Mouse (Mus musculus): ENCODE measurements around the gene Dusp1. TPM values are rescaled to one million over a fixed set of nuclear protein-coding genes. Genes with fewer than 3 reads are reported as not detected.

Gene Dusp1
- polyA plus RNA-seq, 1 experiment from 2014 or later = 27.7 TPM

DNA sequence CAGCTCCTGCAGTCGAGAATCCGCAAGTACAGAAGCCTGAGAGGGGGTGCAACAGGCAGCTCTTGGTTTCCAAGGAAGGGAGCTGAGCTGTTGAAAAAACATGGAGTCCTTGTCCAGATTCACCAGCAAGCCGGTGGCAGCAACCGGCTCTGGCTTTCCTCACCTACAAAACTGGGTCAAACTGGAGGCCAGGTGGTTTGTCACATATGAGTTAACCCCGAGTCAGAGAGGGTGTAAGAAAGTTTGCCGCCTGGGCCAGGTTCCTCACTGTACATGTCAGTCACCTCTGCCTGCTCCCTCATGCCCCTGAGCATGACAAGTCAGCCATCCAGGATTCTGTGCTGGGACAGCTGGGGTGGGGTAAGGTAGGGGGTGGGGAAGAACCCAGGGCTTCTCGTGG lies 16.2 kb upstream of the Dusp1 start:
- Histone ChIP-seq H3K9ac (ENCODE audit: low read length) (no peak overlapping the region), H3K4me3 (ENCODE audit: low read depth, low read length) (no peak overlapping the region), H3K4me1 (replicated peaks; ENCODE audit: control insufficient read depth, insufficient read depth) (0 out of 2 replicates have a peak, but pooled peaks cover 4% of the 10 kb centered on the region), H3K9me3 (ENCODE audit: control insufficient read depth, low read length) (no peaks in the 10 kb centered on the region), H3K27ac (replicated peaks) (no peak overlapping the region; the same call in 1 of the 2 replicates), H3K4me2 (replicated peaks; ENCODE audit: low read depth) (no peak overlapping the region), H3K27me3 (ENCODE audit: control insufficient read depth, insufficient read depth, low read length) (no peaks in the 10 kb centered on the region), H3K36me3 (ENCODE audit: control insufficient read depth, insufficient read depth, low read length) (no peaks in the 10 kb centered on the region; the same call in 1 of the 2 replicates)
- DNase-seq (ENCODE audit: low spot score) (no peak), ATAC-seq (ENCODE audit: low FRiP score, low TSS enrichment) (no peak)
- 67% methylated on average over 7 of the region's 7 CpGs for WGBS
- no peak for TF ChIP-seq CTCF (IDR thresholded peaks at IDR 0.05; ENCODE audit: low read depth)

DNA sequence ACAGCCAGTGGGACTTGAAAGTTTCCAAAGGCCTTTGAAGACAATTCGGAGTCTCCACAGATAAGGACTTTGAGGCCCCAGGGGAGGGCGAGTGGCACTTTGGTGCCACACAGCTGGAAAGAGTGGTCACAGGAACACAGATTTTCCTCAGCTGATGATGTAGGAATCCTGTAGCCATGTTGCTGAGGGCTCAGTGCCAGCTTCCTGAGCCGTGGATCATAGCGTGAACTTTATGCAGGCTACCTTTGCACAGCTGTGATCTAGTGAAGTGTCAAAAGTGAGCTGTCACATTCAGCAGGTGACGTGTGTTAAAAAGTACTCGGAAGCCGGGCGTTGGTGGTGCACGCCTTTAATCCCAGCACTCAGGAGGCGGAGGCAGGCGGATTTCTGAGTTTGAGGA lies 15.4 kb upstream of the Dusp1 start:
- Histone ChIP-seq H3K4me1 (replicated peaks; ENCODE audit: control insufficient read depth, insufficient read depth) (0 out of 2 replicates have a peak, but pooled peaks cover 4% of the 10 kb centered on the region), H3K9ac (ENCODE audit: low read length) (no peak overlapping the region), H3K4me2 (replicated peaks; ENCODE audit: low read depth) (no peak overlapping the region), H3K36me3 (ENCODE audit: control insufficient read depth, insufficient read depth, low read length) (no peaks in the 10 kb centered on the region; the same call in 1 of the 2 replicates), H3K27me3 (ENCODE audit: control insufficient read depth, insufficient read depth, low read length) (no peaks in the 10 kb centered on the region), H3K4me3 (ENCODE audit: low read depth, low read length) (no peak overlapping the region), H3K9me3 (ENCODE audit: control insufficient read depth, low read length) (no peaks in the 10 kb centered on the region), H3K27ac (replicated peaks) (peak overlapping the region; percentile 35; the same call in 1 of the 2 replicates)
- no peak for TF ChIP-seq CTCF (IDR thresholded peaks at IDR 0.05; ENCODE audit: low read depth)
- TF ChIP-seq EP300 (optimal IDR thresholded peaks at IDR 0.05) = no peak
- DNase-seq (ENCODE audit: low spot score) (no peak), ATAC-seq (ENCODE audit: low FRiP score, low TSS enrichment) (peak; percentile 51; the same call in 1 of the 2 replicates)
- WGBS = 61% methylated on average over 11 of the region's 11 CpGs

DNA sequence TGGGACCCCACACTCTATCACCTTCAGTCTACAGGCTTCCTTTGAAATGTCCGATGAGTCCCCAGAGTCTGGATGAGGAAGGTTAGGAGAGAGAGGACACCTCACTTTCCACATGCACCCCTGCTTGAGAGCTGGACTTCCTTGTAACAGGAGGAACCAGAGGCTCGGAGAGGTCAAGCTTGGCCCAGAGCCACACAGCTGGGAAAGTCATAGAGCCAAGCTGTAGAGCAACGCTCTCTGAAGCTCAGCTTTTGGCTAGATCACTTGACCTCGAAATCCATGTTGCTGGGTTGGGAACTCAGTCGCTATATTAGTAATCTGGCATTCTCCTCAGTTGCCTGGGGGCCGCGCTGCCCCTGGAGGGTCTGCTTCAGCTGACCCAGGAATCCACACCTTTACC lies 14.9 kb upstream of the Dusp1 start:
- Histone ChIP-seq H3K4me2 (replicated peaks; ENCODE audit: low read depth) (no peak overlapping the region), H3K4me3 (ENCODE audit: low read depth, low read length) (no peak overlapping the region), H3K4me1 (replicated peaks; ENCODE audit: control insufficient read depth, insufficient read depth) (0 out of 2 replicates have a peak, but pooled peaks cover 4% of the 10 kb centered on the region), H3K36me3 (ENCODE audit: control insufficient read depth, insufficient read depth, low read length) (no peaks in the 10 kb centered on the region; the same call in 1 of the 2 replicates), H3K27me3 (ENCODE audit: control insufficient read depth, insufficient read depth, low read length) (no peaks in the 10 kb centered on the region), H3K9ac (ENCODE audit: low read length) (no peak overlapping the region; the same call in 1 of the 2 replicates), H3K9me3 (ENCODE audit: control insufficient read depth, low read length) (no peaks in the 10 kb centered on the region), H3K27ac (replicated peaks) (peak overlapping the region; percentile 35; the same call in 1 of the 2 replicates)
- no peak for DNase-seq (ENCODE audit: low spot score)
- 0 out of 2 replicates have a peak, but pooled peaks have one; percentile 11 for ATAC-seq (ENCODE audit: low FRiP score, low TSS enrichment)
- WGBS = 55% methylated on average over 7 of the region's 7 CpGs
- TF ChIP-seq CTCF (IDR thresholded peaks at IDR 0.05; ENCODE audit: low read depth) (no peak), EP300 (optimal IDR thresholded peaks at IDR 0.05) (no peak)

GRCm38 (mm10) chr17:26575786-26576690 lies 14.1 kb upstream of the Dusp1 start:
- 0 out of 2 replicates have a peak, but pooled peaks have one; percentile 19 for ATAC-seq (ENCODE audit: low FRiP score, low TSS enrichment)

GRCm38 (mm10) chr17:26574701-26575100 lies 12.8 kb upstream of the Dusp1 start:
- no peak overlapping the region for H3K4me2 ChIP-seq (replicated peaks; ENCODE audit: low read depth)
- H3K27ac ChIP-seq (replicated peaks) = no peak overlapping the region
- H3K4me1 ChIP-seq (replicated peaks; ENCODE audit: control insufficient read depth, insufficient read depth) = 0 out of 2 replicates have a peak, but pooled peaks cover 4% of the 10 kb centered on the region
- H3K36me3 ChIP-seq (ENCODE audit: control insufficient read depth, insufficient read depth, low read length) = no peaks in the 10 kb centered on the region; the same call in 1 of the 2 replicates
- no peaks in the 10 kb centered on the region for H3K9me3 ChIP-seq (ENCODE audit: control insufficient read depth, low read length)
- H3K27me3 ChIP-seq (ENCODE audit: control insufficient read depth, insufficient read depth, low read length) = no peaks in the 10 kb centered on the region
- no peak overlapping the region for H3K4me3 ChIP-seq (ENCODE audit: low read depth, low read length)
- TF ChIP-seq CTCF (IDR thresholded peaks at IDR 0.05; ENCODE audit: low read depth) (no peak), EP300 (optimal IDR thresholded peaks at IDR 0.05) (no peak)
- DNase-seq (ENCODE audit: low spot score) (no peak), ATAC-seq (ENCODE audit: low FRiP score, low TSS enrichment) (no peak)
- WGBS = 80% methylated on average over 5 of the region's 5 CpGs
- H3K9ac ChIP-seq (ENCODE audit: low read length) = no peak overlapping the region

More at GRCm38 (mm10) chr17:26575786-26576690, 14.1 kb upstream of the Dusp1 start:
- TF ChIP-seq EP300 (optimal IDR thresholded peaks at IDR 0.05) (no peak), CTCF (IDR thresholded peaks at IDR 0.05; ENCODE audit: low read depth) (no peak)
- no peak overlapping the region; the same call in 1 of the 2 replicates for H3K9ac ChIP-seq (ENCODE audit: low read length)
- no peak overlapping the region for H3K4me2 ChIP-seq (replicated peaks; ENCODE audit: low read depth)
- H3K27me3 ChIP-seq (ENCODE audit: control insufficient read depth, insufficient read depth, low read length) = no peaks in the 10 kb centered on the region
- no peaks in the 10 kb centered on the region; the same call in 1 of the 2 replicates for H3K36me3 ChIP-seq (ENCODE audit: control insufficient read depth, insufficient read depth, low read length)
- WGBS = 78% methylated on average over 12 of the region's 12 CpGs
- H3K4me1 ChIP-seq (replicated peaks; ENCODE audit: control insufficient read depth, insufficient read depth) = 0 out of 2 replicates have a peak, but pooled peaks cover 4% of the 10 kb centered on the region
- DNase-seq (ENCODE audit: low spot score) = no peak
- no peaks in the 10 kb centered on the region for H3K9me3 ChIP-seq (ENCODE audit: control insufficient read depth, low read length)
- H3K27ac ChIP-seq (replicated peaks) = peak overlapping the region; percentile 56
- H3K4me3 ChIP-seq (ENCODE audit: low read depth, low read length) = no peak overlapping the region

All from stomach, postnatal 0 days (tissue).